Comparison of ENCODE assay signal across 8 mouse cellular contexts in the genomic region with DNA sequence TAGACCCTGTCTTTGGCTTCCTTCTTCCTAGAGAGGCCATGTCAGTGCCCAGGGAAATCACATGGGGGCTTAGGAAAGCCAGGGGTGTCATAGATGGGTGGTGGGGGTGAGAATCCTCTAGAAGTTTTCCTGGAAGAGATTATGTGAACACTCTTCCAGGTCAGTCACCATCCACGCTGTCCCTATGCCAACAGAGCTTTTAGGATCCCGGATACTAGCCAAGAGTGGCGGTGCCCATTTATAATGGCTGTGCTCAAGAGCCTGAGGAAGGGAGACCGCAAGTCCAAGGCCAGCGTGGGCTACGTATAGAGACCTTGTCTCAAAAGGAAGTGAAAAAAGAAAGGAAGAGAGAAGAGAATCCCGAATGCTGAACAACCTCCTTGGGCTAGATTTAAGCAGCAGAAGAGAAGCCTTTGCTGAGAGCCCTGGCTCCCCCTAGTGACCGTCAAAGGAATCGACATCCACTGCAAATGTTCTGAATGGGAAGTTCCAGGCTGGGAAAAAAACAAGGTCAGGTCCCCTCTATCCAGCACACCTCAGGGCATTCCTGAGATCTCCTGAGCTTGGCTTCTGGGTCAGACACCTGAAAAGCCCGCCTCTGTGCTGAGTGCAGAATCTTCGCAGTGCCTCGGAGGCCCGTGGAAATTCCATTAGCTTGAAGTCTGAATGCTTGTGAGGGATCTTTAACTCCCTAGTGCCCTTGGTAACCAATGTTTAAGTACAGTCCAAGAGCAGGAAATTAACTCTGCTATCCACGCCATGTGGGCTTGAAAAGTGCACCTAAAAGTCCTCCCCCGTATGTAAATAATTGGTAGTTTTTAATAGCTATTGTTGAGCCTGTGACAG. TPM values are rescaled to one million over a fixed set of nuclear protein-coding genes. Genes with fewer than 3 reads are reported as not detected.
DNase-seq lines count a peak whose midpoint lies in the region; ATAC-seq and TF ChIP-seq lines count a peak whose summit lies in the region.

No protein-coding gene starts in this region.

- no peaks in the 10 kb centered on the region; the same call in 1 of the 2 replicates for H3K27me3 ChIP-seq in heart, embryonic 12.5 days (replicated peaks)
- H3K27me3 ChIP-seq in kidney, embryonic 16.5 days (ENCODE audit: insufficient read depth, low read length) = no peaks in the 10 kb centered on the region
- H3K27me3 ChIP-seq in liver, embryonic 11.5 days (replicated peaks; ENCODE audit: control insufficient read depth, insufficient read depth, low read length) = no peaks in the 10 kb centered on the region
- H3K27me3 ChIP-seq in neural tube, embryonic 13.5 days = no peaks in the 10 kb centered on the region
- no peaks in the 10 kb centered on the region for H3K27me3 ChIP-seq in testis, adult 2 months (ENCODE audit: control insufficient read depth, insufficient read depth, low read length)

- WGBS in heart, embryonic 12.5 days = 31% methylated on average over 15 of the region's 15 CpGs
- 24% methylated on average over 15 of the region's 15 CpGs for WGBS in kidney, embryonic 16.5 days
- 33% methylated on average over 15 of the region's 15 CpGs for WGBS in liver, embryonic 11.5 days
- 32% methylated on average over 15 of the region's 15 CpGs for WGBS in neural tube, embryonic 13.5 days

- no peak overlapping the region for H3K4me3 ChIP-seq in cortical plate, adult 2 months (ENCODE audit: insufficient read depth, low read length)
- no peak overlapping the region for H3K4me3 ChIP-seq in heart, embryonic 12.5 days
- no peak overlapping the region for H3K4me3 ChIP-seq in kidney, embryonic 16.5 days (ENCODE audit: low read length)
- no peak overlapping the region for H3K4me3 ChIP-seq in liver, embryonic 11.5 days (ENCODE audit: low read depth, low read length)
- H3K4me3 ChIP-seq in neural tube, embryonic 13.5 days = no peak overlapping the region
- no peak overlapping the region for H3K4me3 ChIP-seq in testis, adult 2 months (ENCODE audit: control insufficient read depth, low read depth, low read length)

- H3K27ac ChIP-seq in cortical plate, adult 2 months (ENCODE audit: insufficient read depth, low read length) = no peak overlapping the region
- H3K27ac ChIP-seq in heart, embryonic 12.5 days (ENCODE audit: poor library complexity, severe bottlenecking) = no peak overlapping the region
- H3K27ac ChIP-seq in kidney, embryonic 16.5 days (ENCODE audit: low read length) = no peak overlapping the region
- H3K27ac ChIP-seq in liver, embryonic 11.5 days (ENCODE audit: low read depth, low read length) = no peak overlapping the region
- no peak overlapping the region for H3K27ac ChIP-seq in neural tube, embryonic 13.5 days (replicated peaks)
- no peak overlapping the region for H3K27ac ChIP-seq in testis, adult 2 months (ENCODE audit: control insufficient read depth, insufficient read depth, low read depth, low read length)

- no peaks in the 10 kb centered on the region for H3K36me3 ChIP-seq in heart, embryonic 12.5 days
- H3K36me3 ChIP-seq in kidney, embryonic 16.5 days (ENCODE audit: insufficient read depth, low read length) = no peaks in the 10 kb centered on the region
- no peaks in the 10 kb centered on the region for H3K36me3 ChIP-seq in liver, embryonic 11.5 days (ENCODE audit: control insufficient read depth, insufficient read depth, low read length)
- H3K36me3 ChIP-seq in neural tube, embryonic 13.5 days = no peaks in the 10 kb centered on the region
- no peaks in the 10 kb centered on the region for H3K36me3 ChIP-seq in testis, adult 2 months (ENCODE audit: control insufficient read depth, insufficient read depth, low read length)

- peak; percentile 65 for ATAC-seq in activated CD4-positive, CD25-positive, alpha-beta regulatory T cell, adult 4 months
- no peak for ATAC-seq in heart, embryonic 12.5 days (ENCODE audit: insufficient number of reproducible peaks, low FRiP score)
- ATAC-seq in kidney, embryonic 16.5 days (ENCODE audit: low FRiP score, low TSS enrichment) = peak; percentile 71
- ATAC-seq in liver, embryonic 11.5 days (replicated peaks; ENCODE audit: low FRiP score) = 0 out of 2 replicates have a peak, but pooled peaks have one; percentile 36
- peak; percentile 60; the same call in 1 of the 2 replicates for ATAC-seq in neural tube, embryonic 13.5 days (ENCODE audit: low read depth)

- peak; percentile 96 for TF ChIP-seq CTCF in cortical plate, adult 2 months (IDR thresholded peaks at IDR 0.05; ENCODE audit: extremely low read depth, insufficient read depth, low read length)
- TF ChIP-seq CTCF in testis, adult 2 months (IDR thresholded peaks at IDR 0.05; ENCODE audit: control insufficient read depth, insufficient read depth, insufficient replicate concordance, low read depth, low read length) = peak; percentile 68

- H3K4me2 ChIP-seq in heart, embryonic 12.5 days = 0 out of 2 replicates have a peak overlapping the region, but pooled peaks have one; percentile 26
- H3K4me2 ChIP-seq in kidney, embryonic 16.5 days (replicated peaks; ENCODE audit: low read depth, low read length) = no peak overlapping the region
- H3K4me2 ChIP-seq in liver, embryonic 11.5 days = no peak overlapping the region
- H3K4me2 ChIP-seq in neural tube, embryonic 13.5 days = no peak overlapping the region

- no peak for TF ChIP-seq POLR2A in cortical plate, adult 2 months (IDR thresholded peaks at IDR 0.05; ENCODE audit: extremely low read depth, insufficient read depth, low read length)
- TF ChIP-seq POLR2A in testis, adult 2 months (IDR thresholded peaks at IDR 0.05; ENCODE audit: control insufficient read depth, low read depth, low read length) = no peak

- H3K9ac ChIP-seq in heart, embryonic 12.5 days = no peak overlapping the region
- no peak overlapping the region for H3K9ac ChIP-seq in kidney, embryonic 16.5 days (replicated peaks; ENCODE audit: low read length)
- no peak overlapping the region for H3K9ac ChIP-seq in liver, embryonic 11.5 days (ENCODE audit: low read depth, low read length)
- H3K9ac ChIP-seq in neural tube, embryonic 13.5 days = no peak overlapping the region

- H3K9me3 ChIP-seq in heart, embryonic 12.5 days (replicated peaks) = no peaks in the 10 kb centered on the region
- H3K9me3 ChIP-seq in kidney, embryonic 16.5 days (ENCODE audit: low read length) = no peaks in the 10 kb centered on the region
- H3K9me3 ChIP-seq in liver, embryonic 11.5 days (ENCODE audit: control insufficient read depth, low read length) = no peaks in the 10 kb centered on the region
- H3K9me3 ChIP-seq in neural tube, embryonic 13.5 days = no peaks in the 10 kb centered on the region

- DNase-seq in 3T3-L1 (ENCODE audit: low read depth, low spot score) = peak; percentile 90
- no peak for DNase-seq in liver, embryonic 11.5 days (ENCODE audit: low spot score)

- peaks cover 1% of the 10 kb centered on the region; the same call in 1 of the 2 replicates for H3K4me1 ChIP-seq in cortical plate, adult 2 months (ENCODE audit: control insufficient read depth, insufficient read depth, low read length)
- no peaks in the 10 kb centered on the region for H3K4me1 ChIP-seq in heart, embryonic 12.5 days (replicated peaks)
- H3K4me1 ChIP-seq in kidney, embryonic 16.5 days (ENCODE audit: insufficient read depth, low read length) = no peaks in the 10 kb centered on the region
- no peaks in the 10 kb centered on the region for H3K4me1 ChIP-seq in liver, embryonic 11.5 days (replicated peaks; ENCODE audit: control insufficient read depth, insufficient read depth, low read length)
- H3K4me1 ChIP-seq in neural tube, embryonic 13.5 days (replicated peaks) = peaks cover 7% of the 10 kb centered on the region
- 0 out of 2 replicates have a peak, but pooled peaks cover 2% of the 10 kb centered on the region for H3K4me1 ChIP-seq in testis, adult 2 months (ENCODE audit: control insufficient read depth, insufficient read depth, low read length)

RNA-seq across cellular contexts. Expression of a gene that starts 50.5 kb away (rescaled TPM):
- polyA plus RNA-seq in activated CD4-positive, CD25-positive, alpha-beta regulatory T cell, adult 4 months (2017; shearing (Covaris generic)) = under 1 TPM in 1 of 2 experiments, not detected in 1; 0.11 TPM
- 11.7 and 11.8 TPM in 2 replicates for polyA plus RNA-seq in cortical plate, adult 2 months (2012; rRNA removed)
- polyA plus RNA-seq in heart, embryonic 12.5 days (2016; fragmentation: Nextera tagmentation; extraction: Ambion mirVana) = 47.6 and 51.6 TPM in 2 replicates
- polyA plus RNA-seq in kidney, embryonic 16.5 days (2015; fragmentation: Nextera tagmentation; extraction: Ambion mirVana) = 38.1 and 42.2 TPM in 2 replicates
- 17.1 and 19.3 TPM in 2 replicates for polyA plus RNA-seq in liver, embryonic 11.5 days (2014; fragmentation: Nextera tagmentation; extraction: Ambion mirVana)
- polyA plus RNA-seq in neural tube, embryonic 13.5 days (2015; fragmentation: Nextera tagmentation; extraction: Ambion mirVana) = 18.1 and 18.9 TPM in 2 replicates
- polyA plus RNA-seq in testis, adult 2 months (2012; rRNA removed) = 3.0 and 3.7 TPM in 2 replicates
